Mouse (Mus musculus): ENCODE measurements around the gene Rnf207. TPM values are rescaled to one million over a fixed set of nuclear protein-coding genes. Genes with fewer than 3 reads are reported as not detected.

Rnf207 gene
- polyA plus RNA-seq, 1 experiment from 2014 or later = 4.2 TPM

GRCm38 (mm10) chr4:152266236-152266895 lies 52.4 kb downstream of the Rnf207 start:
- no peak for DNase-seq
- Histone ChIP-seq H3K27ac (replicated peaks; ENCODE audit: low read depth, low read length) (no peak overlapping the region), H3K4me3 (replicated peaks; ENCODE audit: low read depth, low read length) (no peak overlapping the region), H3K9me3 (ENCODE audit: control insufficient read depth, low read length) (no peaks in the 10 kb centered on the region), H3K36me3 (ENCODE audit: control insufficient read depth, insufficient read depth, low read length) (peaks cover 13% of the 10 kb centered on the region; the same call in 1 of the 2 replicates), H3K4me2 (ENCODE audit: low read length) (no peak overlapping the region), H3K9ac (replicated peaks; ENCODE audit: low read length) (no peak overlapping the region), H3K27me3 (ENCODE audit: control insufficient read depth, insufficient read depth, low read length) (0 out of 2 replicates have a peak, but pooled peaks cover under 1% of the 10 kb centered on the region), H3K4me1 (ENCODE audit: control insufficient read depth, insufficient read depth, low read length) (no peaks in the 10 kb centered on the region)
- WGBS = 68% methylated on average over 10 of the region's 10 CpGs
- no peak for ATAC-seq (ENCODE audit: low FRiP score, low TSS enrichment)

- ATAC-seq (ENCODE audit: low FRiP score, low TSS enrichment) = no peak
- no peak overlapping the region for H3K27ac ChIP-seq (replicated peaks; ENCODE audit: low read depth, low read length)
Observed at GRCm38 (mm10) chr4:152265791-152266190, 53.0 kb downstream of the Rnf207 start.

GRCm38 (mm10) chr4:152264867-152265568 lies 53.8 kb downstream of the Rnf207 start:
- H3K4me2 ChIP-seq (ENCODE audit: low read length) = no peak overlapping the region
- H3K4me1 ChIP-seq (ENCODE audit: control insufficient read depth, insufficient read depth, low read length) = no peaks in the 10 kb centered on the region
- DNase-seq = no peak
- H3K9ac ChIP-seq (replicated peaks; ENCODE audit: low read length) = no peak overlapping the region
- H3K27me3 ChIP-seq (ENCODE audit: control insufficient read depth, insufficient read depth, low read length) = no peaks in the 10 kb centered on the region
- no peak overlapping the region for H3K27ac ChIP-seq (replicated peaks; ENCODE audit: low read depth, low read length)
- 88% methylated on average over 9 of the region's 9 CpGs for WGBS
- no peaks in the 10 kb centered on the region for H3K9me3 ChIP-seq (ENCODE audit: control insufficient read depth, low read length)
- H3K36me3 ChIP-seq (ENCODE audit: control insufficient read depth, insufficient read depth, low read length) = peaks cover 13% of the 10 kb centered on the region; the same call in 1 of the 2 replicates
- ATAC-seq (ENCODE audit: low FRiP score, low TSS enrichment) = no peak
- H3K4me3 ChIP-seq (replicated peaks; ENCODE audit: low read depth, low read length) = no peak overlapping the region

More at GRCm38 (mm10) chr4:152265791-152266190, 53.0 kb downstream of the Rnf207 start:
- no peak overlapping the region for H3K4me2 ChIP-seq (ENCODE audit: low read length)
- DNase-seq = no peak
- H3K4me1 ChIP-seq (ENCODE audit: control insufficient read depth, insufficient read depth, low read length) = no peaks in the 10 kb centered on the region
- no peak overlapping the region for H3K9ac ChIP-seq (replicated peaks; ENCODE audit: low read length)
- H3K9me3 ChIP-seq (ENCODE audit: control insufficient read depth, low read length) = no peaks in the 10 kb centered on the region
- WGBS = 62% methylated on average over 5 of the region's 5 CpGs
- H3K36me3 ChIP-seq (ENCODE audit: control insufficient read depth, insufficient read depth, low read length) = peaks cover 13% of the 10 kb centered on the region; the same call in 1 of the 2 replicates
- H3K27me3 ChIP-seq (ENCODE audit: control insufficient read depth, insufficient read depth, low read length) = no peaks in the 10 kb centered on the region
- H3K4me3 ChIP-seq (replicated peaks; ENCODE audit: low read depth, low read length) = no peak overlapping the region

GRCm38 (mm10) chr4:152264177-152264530 lies 54.6 kb downstream of the Rnf207 start:
- Histone ChIP-seq H3K9me3 (ENCODE audit: control insufficient read depth, low read length) (no peaks in the 10 kb centered on the region), H3K36me3 (ENCODE audit: control insufficient read depth, insufficient read depth, low read length) (peaks cover 13% of the 10 kb centered on the region; the same call in 1 of the 2 replicates), H3K4me2 (ENCODE audit: low read length) (no peak overlapping the region), H3K4me3 (replicated peaks; ENCODE audit: low read depth, low read length) (no peak overlapping the region), H3K27me3 (ENCODE audit: control insufficient read depth, insufficient read depth, low read length) (no peaks in the 10 kb centered on the region), H3K4me1 (ENCODE audit: control insufficient read depth, insufficient read depth, low read length) (no peaks in the 10 kb centered on the region), H3K9ac (replicated peaks; ENCODE audit: low read length) (no peak overlapping the region), H3K27ac (replicated peaks; ENCODE audit: low read depth, low read length) (no peak overlapping the region)
- ATAC-seq (ENCODE audit: low FRiP score, low TSS enrichment) (no peak), DNase-seq (no peak)
- 50% methylated on average over 4 of the region's 4 CpGs for WGBS

GRCm38 (mm10) chr4:152263512-152264176 lies 55.1 kb downstream of the Rnf207 start:
- no peak overlapping the region for H3K9ac ChIP-seq (replicated peaks; ENCODE audit: low read length)
- no peak for DNase-seq
- H3K27me3 ChIP-seq (ENCODE audit: control insufficient read depth, insufficient read depth, low read length) = no peaks in the 10 kb centered on the region
- H3K4me2 ChIP-seq (ENCODE audit: low read length) = no peak overlapping the region
- H3K36me3 ChIP-seq (ENCODE audit: control insufficient read depth, insufficient read depth, low read length) = peaks cover 13% of the 10 kb centered on the region; the same call in 1 of the 2 replicates
- no peak for ATAC-seq (ENCODE audit: low FRiP score, low TSS enrichment)
- H3K27ac ChIP-seq (replicated peaks; ENCODE audit: low read depth, low read length) = no peak overlapping the region
- no peak overlapping the region for H3K4me3 ChIP-seq (replicated peaks; ENCODE audit: low read depth, low read length)
- no peaks in the 10 kb centered on the region for H3K9me3 ChIP-seq (ENCODE audit: control insufficient read depth, low read length)
- no peaks in the 10 kb centered on the region for H3K4me1 ChIP-seq (ENCODE audit: control insufficient read depth, insufficient read depth, low read length)
- WGBS = 32% methylated on average over 10 of the region's 10 CpGs

GRCm38 (mm10) chr4:152263089-152263488 lies 55.7 kb downstream of the Rnf207 start:
- Histone ChIP-seq H3K4me1 (ENCODE audit: control insufficient read depth, insufficient read depth, low read length) (no peaks in the 10 kb centered on the region), H3K9ac (replicated peaks; ENCODE audit: low read length) (no peak overlapping the region), H3K4me2 (ENCODE audit: low read length) (no peak overlapping the region), H3K4me3 (replicated peaks; ENCODE audit: low read depth, low read length) (no peak overlapping the region), H3K27ac (replicated peaks; ENCODE audit: low read depth, low read length) (no peak overlapping the region), H3K27me3 (ENCODE audit: control insufficient read depth, insufficient read depth, low read length) (no peaks in the 10 kb centered on the region), H3K36me3 (ENCODE audit: control insufficient read depth, insufficient read depth, low read length) (peaks cover 13% of the 10 kb centered on the region; the same call in 1 of the 2 replicates), H3K9me3 (ENCODE audit: control insufficient read depth, low read length) (no peaks in the 10 kb centered on the region)
- DNase-seq (no peak), ATAC-seq (ENCODE audit: low FRiP score, low TSS enrichment) (no peak)
- WGBS = 62% methylated on average over 9 of the region's 9 CpGs

- no peak overlapping the region for H3K9ac ChIP-seq (replicated peaks; ENCODE audit: low read length)
- DNase-seq (no peak), ATAC-seq (ENCODE audit: low FRiP score, low TSS enrichment) (no peak)
- no peaks in the 10 kb centered on the region for H3K9me3 ChIP-seq (ENCODE audit: control insufficient read depth, low read length)
- H3K27me3 ChIP-seq (ENCODE audit: control insufficient read depth, insufficient read depth, low read length) = no peaks in the 10 kb centered on the region
- no peak overlapping the region for H3K4me2 ChIP-seq (ENCODE audit: low read length)
- no peaks in the 10 kb centered on the region for H3K4me1 ChIP-seq (ENCODE audit: control insufficient read depth, insufficient read depth, low read length)
- 79% methylated on average over 9 of the region's 9 CpGs for WGBS
- H3K36me3 ChIP-seq (ENCODE audit: control insufficient read depth, insufficient read depth, low read length) = peaks cover 13% of the 10 kb centered on the region; the same call in 1 of the 2 replicates
- no peak overlapping the region for H3K4me3 ChIP-seq (replicated peaks; ENCODE audit: low read depth, low read length)
- no peak overlapping the region for H3K27ac ChIP-seq (replicated peaks; ENCODE audit: low read depth, low read length)
Observed at GRCm38 (mm10) chr4:152262187-152262586, 56.6 kb downstream of the Rnf207 start.

- ATAC-seq (ENCODE audit: low FRiP score, low TSS enrichment) (no peak), DNase-seq (no peak)
- 94% methylated on average over 8 of the region's 8 CpGs for WGBS
- H3K36me3 ChIP-seq (ENCODE audit: control insufficient read depth, insufficient read depth, low read length) = peaks cover 13% of the 10 kb centered on the region; the same call in 1 of the 2 replicates
- no peak overlapping the region for H3K27ac ChIP-seq (replicated peaks; ENCODE audit: low read depth, low read length)
- H3K9ac ChIP-seq (replicated peaks; ENCODE audit: low read length) = no peak overlapping the region
- no peak overlapping the region for H3K4me2 ChIP-seq (ENCODE audit: low read length)
- no peaks in the 10 kb centered on the region for H3K4me1 ChIP-seq (ENCODE audit: control insufficient read depth, insufficient read depth, low read length)
- no peaks in the 10 kb centered on the region for H3K9me3 ChIP-seq (ENCODE audit: control insufficient read depth, low read length)
- H3K4me3 ChIP-seq (replicated peaks; ENCODE audit: low read depth, low read length) = no peak overlapping the region
- no peaks in the 10 kb centered on the region for H3K27me3 ChIP-seq (ENCODE audit: control insufficient read depth, insufficient read depth, low read length)
Observed at GRCm38 (mm10) chr4:152260451-152260850, 58.3 kb downstream of the Rnf207 start.
